Mouse (Mus musculus) granulocyte monocyte progenitor cell, adult 5-6 weeks (primary cell): Measurements from ENCODE around the gene Inpp5b. TPM values are rescaled to one million over a fixed set of nuclear protein-coding genes. Genes with fewer than 3 reads are reported as not detected.

Source experiments
- ATAC-seq: replicated peaks from 2 replicates; pipeline ENCODE4 v1.8.0; 2016; ENCODE audit warnings: mild to moderate bottlenecking, moderate TSS enrichment, inconsistent platforms; ENCODE audit not compliant: poor library complexity, severe bottlenecking
- total RNA-seq, 2 experiments: library from RNA; stranded (forward) in 1 of 2; stranded (reverse) in 1 of 2; fragments of 200-712, 200-1000 nt in 1 of 2; fragments of >200 nt in 1 of 2; fragmentation: Nextera tagmentation in 1 of 2; gene quantifications; 2 replicates each; pipeline ENCODE4 v1.2.3; 2014 to 2017

Inpp5b gene
- total RNA-seq, 2 experiments from 2014 or later, result 24.6 to 31.5 TPM

DNA sequence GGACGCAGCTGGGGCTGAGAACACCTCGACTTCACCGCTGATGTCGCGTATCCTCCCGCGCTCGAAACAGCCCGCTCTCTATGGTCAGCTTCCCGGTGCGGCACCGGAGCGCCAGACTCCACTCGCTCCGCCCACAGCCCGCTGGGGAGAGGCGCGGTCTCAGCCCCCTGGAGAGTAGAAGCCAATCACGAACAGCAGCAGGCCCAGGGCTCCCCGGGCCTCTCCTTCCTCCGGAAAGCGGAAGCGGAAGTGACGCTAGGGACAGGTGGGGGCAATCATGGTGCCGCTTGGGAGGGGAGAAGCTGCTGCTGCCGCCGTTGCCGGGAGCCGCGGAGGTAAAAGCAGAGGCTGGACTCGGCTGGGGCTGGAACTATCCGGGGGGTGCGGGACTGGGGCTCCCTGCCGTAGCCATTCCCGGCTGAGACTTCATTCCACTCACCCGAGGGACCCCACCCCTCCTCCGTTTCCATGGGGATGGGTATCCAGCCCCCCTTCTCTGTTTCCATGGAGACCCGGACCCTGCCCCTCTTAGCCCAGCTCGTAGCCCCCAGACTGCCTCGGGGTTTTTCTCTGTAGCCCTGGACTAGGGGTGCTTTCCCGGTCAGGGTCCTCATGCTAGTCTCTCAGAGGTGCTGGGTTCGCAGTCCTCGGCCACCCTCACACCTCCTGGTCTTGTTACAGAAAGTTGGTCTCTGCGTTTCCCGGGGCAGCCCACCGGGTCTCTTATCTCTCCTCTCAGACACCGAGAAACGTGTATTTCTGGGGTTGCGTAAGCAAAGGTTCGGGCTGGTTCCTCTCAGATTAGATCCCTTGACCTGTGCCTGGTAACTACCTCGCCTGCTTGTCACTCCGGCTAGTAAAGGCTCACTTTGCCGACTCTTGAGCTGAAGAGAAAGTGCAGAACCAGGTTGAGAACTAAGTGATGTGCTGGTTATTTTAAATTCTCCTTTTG lies 60.9 kb downstream of the Inpp5b start:
- peak; percentile 89 for ATAC-seq

DNA sequence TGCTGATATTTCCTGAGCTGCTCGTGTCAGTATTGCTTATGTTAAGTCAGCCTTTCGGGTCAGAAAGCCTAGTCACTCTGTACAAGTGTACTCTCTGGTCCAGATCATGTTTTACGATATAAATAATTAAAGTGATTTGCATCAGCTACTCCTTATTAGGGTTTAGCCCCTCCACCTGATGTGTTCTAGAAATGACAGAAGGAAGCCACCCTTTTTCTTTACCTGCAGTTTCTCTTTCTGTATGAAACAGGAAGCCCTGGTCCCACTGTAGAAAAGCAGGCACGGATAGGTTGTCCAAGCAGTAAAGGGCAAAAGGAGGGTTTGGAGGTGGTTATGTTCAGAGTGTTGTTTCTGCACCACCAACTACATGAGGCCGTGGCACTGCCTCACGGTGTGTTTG lies 61.8 kb downstream of the Inpp5b start:
- no peak for ATAC-seq

DNA sequence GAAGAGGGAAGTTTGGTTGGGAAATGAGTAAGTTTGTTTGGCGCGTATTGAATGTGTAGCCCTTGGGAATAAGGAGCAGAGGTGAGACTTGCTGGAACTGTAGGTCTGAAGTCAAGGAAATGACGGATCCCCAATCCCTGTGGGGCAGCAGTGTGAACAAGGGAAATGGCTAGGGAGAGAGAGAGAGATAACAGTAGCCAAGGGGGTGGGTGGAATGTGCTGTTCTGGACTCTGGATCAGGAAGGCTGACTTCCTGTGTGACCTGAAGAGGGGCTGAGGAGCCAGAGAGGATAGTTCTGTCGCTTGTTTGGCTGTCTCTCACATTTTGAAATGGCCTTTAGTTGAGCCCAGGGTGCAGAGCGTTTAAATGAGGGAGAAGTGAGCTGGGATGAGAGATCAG lies 66.9 kb downstream of the Inpp5b start:
- ATAC-seq, result no peak

DNA sequence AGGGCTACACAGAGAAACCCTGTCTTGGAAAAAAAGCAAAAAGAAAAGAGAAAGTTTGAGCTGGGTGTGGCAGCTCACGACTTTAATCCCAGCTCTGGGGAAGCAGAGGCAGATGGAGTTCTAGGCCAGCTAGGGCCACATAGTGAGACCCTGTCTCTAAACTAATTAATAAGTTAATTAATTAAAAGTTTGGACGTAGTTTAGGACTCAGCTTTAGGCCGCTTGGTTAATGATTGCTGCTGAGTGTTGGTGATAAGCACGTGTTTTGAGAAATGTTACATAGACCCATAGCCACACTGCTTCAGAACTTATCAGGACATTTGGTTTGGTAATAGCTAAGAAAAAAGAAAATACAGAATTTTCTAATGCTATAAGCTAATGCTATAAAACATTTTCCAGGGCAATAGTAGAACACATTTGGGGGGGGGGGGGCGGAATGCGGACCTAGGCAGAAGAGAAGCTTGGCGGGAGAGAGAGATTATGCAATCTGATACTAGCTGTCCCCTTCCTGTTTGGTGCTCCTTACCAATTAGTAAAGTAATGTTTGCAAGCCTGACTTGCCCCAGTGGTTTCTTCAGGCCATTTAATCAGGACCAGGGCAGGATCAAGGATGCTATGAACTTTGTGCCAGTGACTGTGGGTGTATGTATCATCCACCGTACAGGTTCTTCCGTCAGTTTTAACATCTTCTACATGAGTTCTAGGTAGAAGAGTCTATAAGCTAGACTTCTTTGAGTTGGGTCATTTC lies 67.7 kb downstream of the Inpp5b start:
- ATAC-seq, result peak; percentile 68

DNA sequence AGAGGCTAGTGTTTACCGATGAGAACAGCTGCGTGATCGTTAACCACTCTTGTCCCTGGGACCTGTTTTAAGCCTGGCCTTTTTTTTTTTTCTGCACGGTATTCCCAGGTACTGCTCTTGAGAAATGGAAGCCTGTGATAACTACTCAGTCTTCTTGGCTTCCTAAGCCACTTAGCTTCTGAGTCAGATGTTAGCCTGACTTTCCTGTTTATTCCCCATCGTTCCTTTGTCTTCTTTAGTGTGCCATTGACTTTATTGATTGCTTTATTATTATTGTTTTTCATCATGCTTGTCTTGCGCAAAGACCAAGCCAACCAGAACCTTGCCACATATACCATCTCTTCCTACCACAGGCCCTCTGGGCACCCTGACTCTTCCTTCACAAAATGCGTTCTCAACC lies 68.4 kb downstream of the Inpp5b start:
- no peak for ATAC-seq

DNA sequence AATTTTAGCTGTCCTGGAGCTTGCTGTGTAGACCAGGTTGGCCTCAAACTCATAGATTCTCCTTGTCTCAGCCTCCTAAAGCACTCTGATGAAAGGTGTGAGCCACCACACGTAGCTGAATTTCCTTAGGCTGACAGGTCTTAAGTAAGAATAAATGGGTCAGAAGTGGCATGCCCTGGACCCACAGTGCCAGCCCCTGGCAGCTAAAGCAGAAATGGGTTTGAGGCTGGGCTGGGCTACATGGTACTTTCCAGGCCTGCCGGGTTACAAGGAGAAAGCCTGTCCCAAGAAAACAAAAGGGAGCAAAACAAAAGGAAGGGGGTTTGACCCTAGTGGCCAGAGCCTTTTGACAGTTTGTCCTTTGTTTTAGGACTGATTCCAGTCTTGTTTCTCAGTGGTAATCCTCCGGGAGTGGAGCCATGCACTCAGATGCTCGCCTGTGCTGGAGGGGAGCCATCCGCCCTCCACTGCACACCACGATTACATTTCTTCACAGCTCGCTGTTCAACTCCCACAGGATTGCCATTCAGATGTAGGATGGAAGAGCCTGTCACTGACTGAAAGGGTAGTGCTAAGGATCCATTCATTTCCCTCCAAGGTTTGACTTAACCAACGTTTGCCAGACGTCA lies 69.8 kb downstream of the Inpp5b start:
- no peak for ATAC-seq

DNA sequence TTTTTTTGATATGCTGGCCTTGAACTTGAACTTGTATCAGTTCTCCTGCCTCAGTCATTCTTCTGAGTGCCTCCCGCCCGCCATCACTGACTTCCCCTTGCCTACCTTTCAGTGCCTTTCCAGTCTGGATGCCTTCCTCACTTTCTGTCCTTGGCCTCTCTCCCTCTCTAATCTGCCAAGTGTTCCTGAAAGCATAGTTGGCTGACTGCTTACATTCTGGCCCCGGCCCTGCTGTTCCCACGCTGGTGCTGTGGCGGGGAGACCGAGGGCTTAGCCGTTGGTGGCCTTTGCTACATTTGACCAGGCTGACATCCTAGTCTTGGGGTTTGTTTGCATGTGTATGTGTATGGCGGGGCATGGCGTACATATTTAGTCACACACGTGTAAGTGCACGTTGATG lies 74.3 kb downstream of the Inpp5b start:
- no peak for ATAC-seq

- ATAC-seq, result peak; percentile 91
These were observed 76.2 kb downstream of the Inpp5b start for GRCm38 (mm10) chr4:124817803-124818202.

- ATAC-seq, result no peak
These were observed 77.2 kb downstream of the Inpp5b start for GRCm38 (mm10) chr4:124818832-124819231.

GRCm38 (mm10) chr4:124824967-124825366 lies 83.3 kb downstream of the Inpp5b start:
- no peak for ATAC-seq

DNA sequence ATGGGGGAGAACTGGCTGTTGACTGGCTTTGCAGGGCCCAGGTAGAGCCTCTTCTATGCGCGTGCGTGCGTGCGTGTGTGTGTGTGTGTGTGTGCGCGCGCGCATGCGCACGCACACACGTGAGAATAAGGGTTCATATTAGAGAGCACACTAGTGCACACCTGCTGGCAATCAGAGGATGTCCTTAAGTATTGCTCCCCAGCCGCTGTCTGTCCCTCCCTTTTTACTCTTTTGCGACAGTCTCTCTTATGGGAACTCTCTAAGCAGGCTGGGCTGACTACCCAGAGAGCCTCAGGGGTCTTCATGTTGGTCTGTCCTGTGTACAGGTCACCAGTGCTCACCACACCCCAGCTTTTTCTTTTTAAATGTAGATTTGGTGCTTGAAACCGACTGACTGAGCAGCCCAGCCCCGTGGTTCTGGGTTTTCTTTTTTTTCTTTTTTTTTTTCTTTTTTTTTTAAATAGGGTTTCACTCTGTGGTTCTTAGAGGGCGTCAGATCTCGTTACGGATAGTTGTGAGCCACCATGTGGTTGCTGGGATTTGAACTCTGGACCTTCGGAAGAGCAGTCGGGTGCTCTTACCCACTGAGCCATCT lies 83.8 kb downstream of the Inpp5b start:
- ATAC-seq, result no peak

DNA sequence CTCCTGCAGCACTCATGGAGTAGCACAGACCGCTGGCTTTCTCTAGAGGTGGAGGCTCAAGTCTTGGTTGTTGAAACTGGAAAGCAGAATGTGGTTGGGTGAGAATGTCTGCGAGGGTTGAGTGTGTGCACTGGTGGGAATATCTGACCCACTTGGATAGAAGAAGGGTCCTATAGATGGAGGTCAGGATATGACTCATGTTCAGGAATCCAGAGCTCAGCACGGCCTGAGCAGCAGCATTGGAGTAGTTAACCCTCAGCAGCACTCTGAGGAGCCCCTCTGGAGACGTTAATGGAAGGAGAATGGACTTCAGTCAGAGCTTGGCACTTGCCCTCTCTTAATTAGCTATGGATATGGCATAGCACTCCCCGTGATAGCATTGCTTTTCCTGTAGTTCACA lies 88.0 kb downstream of the Inpp5b start:
- ATAC-seq, result no peak

DNA sequence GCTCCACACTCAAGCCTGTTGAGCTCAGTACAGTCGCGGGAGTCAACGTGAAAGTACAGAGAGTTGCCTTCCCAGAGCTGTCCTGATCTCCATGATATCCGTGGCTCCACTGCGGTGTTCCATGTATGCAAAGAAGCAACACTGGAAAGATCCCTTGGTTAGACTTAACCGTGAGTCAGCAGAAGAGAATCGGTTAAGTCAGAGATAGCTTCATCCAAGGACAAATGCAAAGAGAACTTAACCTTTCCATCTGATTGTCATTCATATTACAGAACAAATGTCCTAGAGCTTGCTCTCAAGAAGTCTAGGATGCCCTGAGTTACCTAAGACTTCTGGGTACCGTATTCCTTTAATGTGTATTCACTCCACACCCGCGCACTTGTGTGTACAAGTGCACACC lies 91.1 kb downstream of the Inpp5b start:
- ATAC-seq, result no peak

DNA sequence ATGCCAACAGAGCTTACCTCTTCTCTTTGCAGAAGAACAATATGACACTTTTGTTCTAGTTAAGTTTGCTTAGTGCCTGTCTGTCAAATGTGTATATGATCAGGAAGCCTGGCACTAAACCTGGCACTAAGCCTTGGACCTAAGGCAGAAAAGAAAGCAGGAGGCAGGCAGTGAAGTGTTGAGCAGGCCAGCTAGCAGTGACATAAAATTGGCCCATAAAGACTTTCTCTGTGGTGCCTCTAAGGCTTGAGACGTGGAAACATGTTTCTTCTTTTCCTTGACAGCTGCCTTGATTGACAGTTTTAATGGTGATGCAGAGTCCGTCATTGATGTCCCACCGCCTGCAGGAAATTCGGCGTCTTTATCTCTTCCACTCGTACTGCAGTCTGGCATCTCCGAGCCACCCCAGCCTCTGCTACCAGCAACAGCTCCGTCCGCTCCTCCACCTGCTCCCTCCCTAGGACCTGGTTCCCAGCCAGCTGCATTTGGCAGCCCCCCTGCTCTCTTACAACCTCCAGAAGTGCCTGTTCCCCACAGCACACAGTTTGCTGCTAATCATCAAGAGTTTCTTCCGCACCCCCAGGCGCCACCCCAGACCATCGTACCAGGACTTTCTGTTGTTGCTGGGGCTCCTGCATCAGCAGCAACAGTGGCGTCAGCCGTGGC lies 96.5 kb downstream of the Inpp5b start:
- no peak for ATAC-seq

DNA sequence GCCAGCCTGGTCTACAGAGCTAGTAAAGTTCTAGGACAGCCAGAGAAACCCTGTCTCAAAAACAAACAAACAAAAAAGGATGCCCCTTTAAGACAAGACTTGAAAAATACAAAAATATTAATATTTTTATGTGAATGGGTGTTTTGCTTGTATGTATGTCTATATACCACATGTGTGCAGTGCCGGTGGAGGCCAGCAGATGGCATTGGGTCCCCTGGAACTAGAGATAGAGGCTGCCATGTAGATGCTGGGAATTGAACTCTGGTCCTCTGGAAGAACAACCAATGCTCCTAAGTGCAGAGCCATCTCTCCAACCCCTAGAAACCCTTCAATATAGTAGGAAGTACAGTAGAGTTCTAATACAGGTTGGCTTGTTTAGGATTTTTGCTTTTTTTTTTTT lies 99.3 kb downstream of the Inpp5b start:
- no peak for ATAC-seq

- ATAC-seq, result peak; percentile 73
These were observed 101.8 kb downstream of the Inpp5b start for GRCm38 (mm10) chr4:124843493-124843892.

GRCm38 (mm10) chr4:124847573-124847972 lies 105.9 kb downstream of the Inpp5b start:
- peak; percentile 52 for ATAC-seq

DNA sequence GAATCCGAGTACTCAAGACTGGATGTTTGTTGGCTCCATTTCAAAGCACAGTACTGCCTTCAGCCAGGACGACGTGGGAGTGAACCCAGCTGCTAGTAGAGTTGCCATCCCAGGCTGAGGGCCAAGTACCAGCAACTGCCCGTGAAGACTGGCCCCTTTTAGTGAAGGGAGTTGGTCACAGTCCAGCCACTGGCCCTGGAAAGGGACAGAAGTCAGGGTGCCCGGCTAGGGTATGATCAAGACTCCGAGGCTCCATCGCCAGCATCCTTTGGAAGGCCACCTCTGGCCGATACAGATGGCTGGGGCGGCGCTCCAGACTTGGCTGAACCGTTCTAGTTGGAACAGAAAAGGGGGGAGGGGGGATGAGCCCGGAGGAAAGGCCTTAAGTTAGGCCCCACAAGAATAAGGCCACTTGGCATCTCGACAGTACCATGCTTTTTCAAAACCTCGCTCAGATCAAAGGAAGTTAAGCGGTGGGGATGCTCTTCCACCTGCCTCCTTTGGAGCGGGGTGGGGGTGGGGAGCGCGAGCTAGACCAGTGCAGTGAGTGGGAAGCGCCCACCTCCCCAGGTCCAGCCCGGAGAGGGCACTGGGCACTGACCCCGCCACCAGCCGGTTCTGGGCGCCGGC lies 108.1 kb downstream of the Inpp5b start:
- no peak for ATAC-seq

- peak; percentile 79 for ATAC-seq
These were observed 108.7 kb downstream of the Inpp5b start, which contains the start of gene Yrdc for GRCm38 (mm10) chr4:124850261-124850913. Gene Yrdc (plus strand): TSS chr4:124850679.
